Mouse (Mus musculus): ENCODE data around the gene Psmd12. TPM values are rescaled to one million over a fixed set of nuclear protein-coding genes. Genes with fewer than 3 reads are reported as not detected.

The Psmd12 gene
- polyA plus RNA-seq, 1 experiment from 2014 or later = 218 TPM

- Histone ChIP-seq H3K4me3 (ENCODE audit: low read depth, low read length) (no peak overlapping the region), H3K9ac (ENCODE audit: low read length) (no peak overlapping the region), H3K9me3 (ENCODE audit: control insufficient read depth, low read length) (no peaks in the 10 kb centered on the region), H3K27ac (ENCODE audit: low read depth, low read length) (no peak overlapping the region), H3K27me3 (ENCODE audit: control insufficient read depth, insufficient read depth, low read length) (no peaks in the 10 kb centered on the region), H3K4me1 (replicated peaks; ENCODE audit: control insufficient read depth, insufficient read depth, low read length) (no peaks in the 10 kb centered on the region; the same call in 1 of the 2 replicates), H3K36me3 (ENCODE audit: control insufficient read depth, insufficient read depth, low read length) (no peaks in the 10 kb centered on the region), H3K4me2 (ENCODE audit: low read depth, low read length, severe bottlenecking) (no peak overlapping the region)
- ATAC-seq (replicated peaks; ENCODE audit: low FRiP score) (no peak), DNase-seq (ENCODE audit: low spot score) (no peak)
- WGBS = 93% methylated on average over 3 of the region's 3 CpGs
Observed at GRCm38 (mm10) chr11:107445683-107446082, 33.6 kb upstream of the Psmd12 start.

GRCm38 (mm10) chr11:107446650-107447049 lies 32.6 kb upstream of the Psmd12 start:
- H3K4me3 ChIP-seq (ENCODE audit: low read depth, low read length) = no peak overlapping the region
- H3K9me3 ChIP-seq (ENCODE audit: control insufficient read depth, low read length) = no peaks in the 10 kb centered on the region
- no peaks in the 10 kb centered on the region for H3K27me3 ChIP-seq (ENCODE audit: control insufficient read depth, insufficient read depth, low read length)
- H3K9ac ChIP-seq (ENCODE audit: low read length) = no peak overlapping the region
- no peak overlapping the region for H3K27ac ChIP-seq (ENCODE audit: low read depth, low read length)
- 81% methylated on average over 6 of the region's 6 CpGs for WGBS
- DNase-seq (ENCODE audit: low spot score) = no peak
- no peak overlapping the region for H3K4me2 ChIP-seq (ENCODE audit: low read depth, low read length, severe bottlenecking)
- H3K4me1 ChIP-seq (replicated peaks; ENCODE audit: control insufficient read depth, insufficient read depth, low read length) = no peaks in the 10 kb centered on the region; the same call in 1 of the 2 replicates
- ATAC-seq (replicated peaks; ENCODE audit: low FRiP score) = no peak
- no peaks in the 10 kb centered on the region for H3K36me3 ChIP-seq (ENCODE audit: control insufficient read depth, insufficient read depth, low read length)

- ATAC-seq (replicated peaks; ENCODE audit: low FRiP score) = no peak
- H3K4me2 ChIP-seq (ENCODE audit: low read depth, low read length, severe bottlenecking) = no peak overlapping the region
- H3K4me1 ChIP-seq (replicated peaks; ENCODE audit: control insufficient read depth, insufficient read depth, low read length) = no peaks in the 10 kb centered on the region; the same call in 1 of the 2 replicates
- no peak overlapping the region for H3K27ac ChIP-seq (ENCODE audit: low read depth, low read length)
- no peaks in the 10 kb centered on the region for H3K36me3 ChIP-seq (ENCODE audit: control insufficient read depth, insufficient read depth, low read length)
- H3K4me3 ChIP-seq (ENCODE audit: low read depth, low read length) = no peak overlapping the region
- no peak for DNase-seq (ENCODE audit: low spot score)
- 80% methylated on average over 5 of the region's 5 CpGs for WGBS
- no peaks in the 10 kb centered on the region for H3K27me3 ChIP-seq (ENCODE audit: control insufficient read depth, insufficient read depth, low read length)
- no peak overlapping the region for H3K9ac ChIP-seq (ENCODE audit: low read length)
- H3K9me3 ChIP-seq (ENCODE audit: control insufficient read depth, low read length) = no peaks in the 10 kb centered on the region
Observed at GRCm38 (mm10) chr11:107447349-107447748, 31.9 kb upstream of the Psmd12 start.

GRCm38 (mm10) chr11:107447915-107448314 lies 31.4 kb upstream of the Psmd12 start:
- ATAC-seq (replicated peaks; ENCODE audit: low FRiP score) (no peak), DNase-seq (ENCODE audit: low spot score) (no peak)
- H3K4me3 ChIP-seq (ENCODE audit: low read depth, low read length) = no peak overlapping the region
- H3K27me3 ChIP-seq (ENCODE audit: control insufficient read depth, insufficient read depth, low read length) = no peaks in the 10 kb centered on the region
- H3K27ac ChIP-seq (ENCODE audit: low read depth, low read length) = no peak overlapping the region
- no peaks in the 10 kb centered on the region; the same call in 1 of the 2 replicates for H3K4me1 ChIP-seq (replicated peaks; ENCODE audit: control insufficient read depth, insufficient read depth, low read length)
- H3K9me3 ChIP-seq (ENCODE audit: control insufficient read depth, low read length) = no peaks in the 10 kb centered on the region
- no peaks in the 10 kb centered on the region for H3K36me3 ChIP-seq (ENCODE audit: control insufficient read depth, insufficient read depth, low read length)
- no peak overlapping the region for H3K9ac ChIP-seq (ENCODE audit: low read length)
- WGBS = 90% methylated on average over 9 of the region's 9 CpGs
- H3K4me2 ChIP-seq (ENCODE audit: low read depth, low read length, severe bottlenecking) = no peak overlapping the region

- WGBS = 74% methylated on average over 17 of the region's 17 CpGs
- Histone ChIP-seq H3K4me1 (replicated peaks; ENCODE audit: control insufficient read depth, insufficient read depth, low read length) (no peaks in the 10 kb centered on the region; the same call in 1 of the 2 replicates), H3K9me3 (ENCODE audit: control insufficient read depth, low read length) (no peaks in the 10 kb centered on the region), H3K9ac (ENCODE audit: low read length) (no peak overlapping the region), H3K36me3 (ENCODE audit: control insufficient read depth, insufficient read depth, low read length) (no peaks in the 10 kb centered on the region), H3K4me3 (ENCODE audit: low read depth, low read length) (no peak overlapping the region), H3K27me3 (ENCODE audit: control insufficient read depth, insufficient read depth, low read length) (no peaks in the 10 kb centered on the region), H3K27ac (ENCODE audit: low read depth, low read length) (no peak overlapping the region), H3K4me2 (ENCODE audit: low read depth, low read length, severe bottlenecking) (no peak overlapping the region)
- ATAC-seq (replicated peaks; ENCODE audit: low FRiP score) (no peak), DNase-seq (ENCODE audit: low spot score) (no peak)
Observed at GRCm38 (mm10) chr11:107449169-107449910, 29.9 kb upstream of the Psmd12 start.

- no peak overlapping the region for H3K9ac ChIP-seq (ENCODE audit: low read length)
- H3K4me2 ChIP-seq (ENCODE audit: low read depth, low read length, severe bottlenecking) = no peak overlapping the region
- no peaks in the 10 kb centered on the region for H3K9me3 ChIP-seq (ENCODE audit: control insufficient read depth, low read length)
- H3K27ac ChIP-seq (ENCODE audit: low read depth, low read length) = no peak overlapping the region
- no peak overlapping the region for H3K4me3 ChIP-seq (ENCODE audit: low read depth, low read length)
- H3K36me3 ChIP-seq (ENCODE audit: control insufficient read depth, insufficient read depth, low read length) = no peaks in the 10 kb centered on the region
- no peaks in the 10 kb centered on the region for H3K27me3 ChIP-seq (ENCODE audit: control insufficient read depth, insufficient read depth, low read length)
- ATAC-seq (replicated peaks; ENCODE audit: low FRiP score) (no peak), DNase-seq (ENCODE audit: low spot score) (no peak)
- WGBS = 90% methylated on average over 6 of the region's 6 CpGs
- no peaks in the 10 kb centered on the region; the same call in 1 of the 2 replicates for H3K4me1 ChIP-seq (replicated peaks; ENCODE audit: control insufficient read depth, insufficient read depth, low read length)
Observed at GRCm38 (mm10) chr11:107450097-107450496, 29.2 kb upstream of the Psmd12 start.

GRCm38 (mm10) chr11:107451106-107451505 lies 28.2 kb upstream of the Psmd12 start:
- no peaks in the 10 kb centered on the region; the same call in 1 of the 2 replicates for H3K4me1 ChIP-seq (replicated peaks; ENCODE audit: control insufficient read depth, insufficient read depth, low read length)
- H3K9me3 ChIP-seq (ENCODE audit: control insufficient read depth, low read length) = no peaks in the 10 kb centered on the region
- ATAC-seq (replicated peaks; ENCODE audit: low FRiP score) (no peak), DNase-seq (ENCODE audit: low spot score) (no peak)
- 93% methylated on average over 10 of the region's 10 CpGs for WGBS
- H3K36me3 ChIP-seq (ENCODE audit: control insufficient read depth, insufficient read depth, low read length) = no peaks in the 10 kb centered on the region
- no peak overlapping the region for H3K9ac ChIP-seq (ENCODE audit: low read length)
- no peaks in the 10 kb centered on the region for H3K27me3 ChIP-seq (ENCODE audit: control insufficient read depth, insufficient read depth, low read length)
- no peak overlapping the region for H3K4me2 ChIP-seq (ENCODE audit: low read depth, low read length, severe bottlenecking)
- H3K27ac ChIP-seq (ENCODE audit: low read depth, low read length) = no peak overlapping the region
- H3K4me3 ChIP-seq (ENCODE audit: low read depth, low read length) = no peak overlapping the region

GRCm38 (mm10) chr11:107452053-107452452 lies 27.2 kb upstream of the Psmd12 start:
- DNase-seq (ENCODE audit: low spot score) (no peak), ATAC-seq (replicated peaks; ENCODE audit: low FRiP score) (no peak)
- no peak overlapping the region for H3K9ac ChIP-seq (ENCODE audit: low read length)
- no peak overlapping the region for H3K27ac ChIP-seq (ENCODE audit: low read depth, low read length)
- WGBS = 93% methylated on average over 7 of the region's 7 CpGs
- no peaks in the 10 kb centered on the region for H3K36me3 ChIP-seq (ENCODE audit: control insufficient read depth, insufficient read depth, low read length)
- H3K9me3 ChIP-seq (ENCODE audit: control insufficient read depth, low read length) = no peaks in the 10 kb centered on the region
- H3K4me3 ChIP-seq (ENCODE audit: low read depth, low read length) = no peak overlapping the region
- no peaks in the 10 kb centered on the region for H3K27me3 ChIP-seq (ENCODE audit: control insufficient read depth, insufficient read depth, low read length)
- no peak overlapping the region for H3K4me2 ChIP-seq (ENCODE audit: low read depth, low read length, severe bottlenecking)
- no peaks in the 10 kb centered on the region; the same call in 1 of the 2 replicates for H3K4me1 ChIP-seq (replicated peaks; ENCODE audit: control insufficient read depth, insufficient read depth, low read length)
